Mouse (Mus musculus) thymus, adult 2 months (tissue): ENCODE measurements around the gene Lrch1. TPM values are rescaled to one million over a fixed set of nuclear protein-coding genes. Genes with fewer than 3 reads are reported as not detected.

Experiments used
- DNase-seq: peaks from one replicate; pipeline ENCODE4 v3.0.0; 2021
- H3K27ac ChIP-seq: fragments of 200-500 bp; 2 replicates; pipeline ENCODE4 v1.5.1; 2012; ENCODE audit warnings: low read length, control low read depth; ENCODE audit not compliant: control insufficient read depth, insufficient read depth
- H3K27me3 ChIP-seq: fragments of 200-500 bp; 2 replicates; pipeline ENCODE4 v1.6.1; 2012; ENCODE audit warnings: mild to moderate bottlenecking, low read length, moderate library complexity, mixed read lengths; ENCODE audit not compliant: control insufficient read depth, insufficient read depth
- H3K36me3 ChIP-seq: fragments of 200-500 bp; 2 replicates; pipeline ENCODE4 v1.6.1; 2012; ENCODE audit warnings: mild to moderate bottlenecking, low read length, moderate library complexity; ENCODE audit not compliant: control insufficient read depth, insufficient read depth
- H3K4me1 ChIP-seq: fragments of 200-500 bp; replicated peaks from 2 replicates; pipeline ENCODE4 v1.6.1; 2012; ENCODE audit warnings: low read length; ENCODE audit not compliant: control insufficient read depth, insufficient read depth
- H3K4me3 ChIP-seq: fragments of 200-500 bp; 2 replicates; pipeline ENCODE4 v1.5.1; 2012; ENCODE audit warnings: mild to moderate bottlenecking, low read length, control low read depth, moderate library complexity; ENCODE audit not compliant: control insufficient read depth, insufficient read depth
- CTCF ChIP-seq: fragments of 200-500 bp; IDR thresholded peaks from 2 replicates; pipeline ENCODE4 v1.5.1; 2012; ENCODE audit warnings: mild to moderate bottlenecking, control low read depth, low read length, moderate library complexity, borderline replicate concordance; ENCODE audit not compliant: control insufficient read depth, poor library complexity, insufficient read depth; ENCODE audit errors: extremely low read depth
- POLR2A ChIP-seq: fragments of 200-500 bp; IDR thresholded peaks from 2 replicates; pipeline ENCODE4 v1.6.1; 2012; ENCODE audit warnings: mild to moderate bottlenecking, low read length, control low read depth, moderate library complexity; ENCODE audit not compliant: control insufficient read depth, poor library complexity, insufficient read depth; ENCODE audit errors: extremely low read depth
- WGBS: fragments of 180-500 bp; shearing (Covaris S2); methylation state at CpG from one replicate; pipeline ENCODE4 v1.1.7; 2018; 5-methylcytosine and 5-hydroxymethylcytosine counted together
- polyA plus RNA-seq: library from polyadenylated mRNA; depleted of rRNA; stranded (reverse); fragments of >200 nt; gene quantifications from 2 replicates; pipeline ENCODE4 v1.2.3, GENCODE M21; 2012

The Lrch1 gene
- polyA plus RNA-seq, 1 experiment: 27.5 TPM

DNA sequence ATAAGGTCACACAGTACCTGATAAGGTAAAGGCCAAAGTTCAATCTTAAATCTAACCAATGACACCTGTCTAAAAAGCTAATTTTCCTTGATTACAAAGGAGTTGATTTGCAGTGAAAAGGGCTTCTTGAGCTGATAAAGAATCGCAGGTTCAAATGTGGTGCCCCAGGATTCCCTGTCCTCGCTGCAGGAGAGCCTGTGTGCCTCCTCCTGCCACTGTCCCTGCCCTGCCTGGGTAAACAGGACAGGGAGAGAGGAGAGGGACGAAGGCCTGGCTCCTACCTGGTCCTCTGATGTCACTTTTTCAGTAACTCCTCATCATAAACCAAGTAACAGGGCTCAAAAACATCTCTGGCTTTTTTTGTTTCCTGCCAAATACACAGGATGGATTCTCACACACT, 106.4 kb downstream of the Lrch1 start:
- DNase-seq: no peak
- Histone ChIP-seq H3K36me3 (no peaks in the 10 kb centered on the region), H3K27ac (no peak overlapping the region), H3K4me1 (peaks cover 3% of the 10 kb centered on the region), H3K4me3 (no peak overlapping the region), H3K27me3 (no peaks in the 10 kb centered on the region)
- WGBS: 94% methylated on average over 3 of the region's 3 CpGs
- no peak for TF ChIP-seq POLR2A
- TF ChIP-seq CTCF: no peak

DNA sequence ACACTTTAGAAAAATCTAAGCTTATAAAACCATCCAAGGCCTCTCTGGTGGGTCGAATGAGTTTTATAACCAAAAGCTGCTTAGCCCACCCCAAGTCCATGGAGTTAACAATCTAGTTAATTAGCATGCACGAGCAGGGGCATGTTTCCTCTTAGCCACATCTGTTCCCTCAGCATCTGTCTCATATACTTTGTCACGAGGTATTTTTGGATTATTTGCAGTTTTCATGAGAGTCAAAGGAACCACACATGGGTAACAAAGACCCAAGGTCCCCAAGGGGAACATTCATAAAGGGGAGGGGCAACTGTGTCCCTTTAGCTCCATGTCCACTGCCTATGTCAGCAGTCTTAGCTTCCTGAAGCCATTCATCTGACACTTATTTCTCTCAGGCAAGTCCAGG, 106.9 kb downstream of the Lrch1 start:
- 70% methylated on average over 3 of the region's 3 CpGs for WGBS

DNA sequence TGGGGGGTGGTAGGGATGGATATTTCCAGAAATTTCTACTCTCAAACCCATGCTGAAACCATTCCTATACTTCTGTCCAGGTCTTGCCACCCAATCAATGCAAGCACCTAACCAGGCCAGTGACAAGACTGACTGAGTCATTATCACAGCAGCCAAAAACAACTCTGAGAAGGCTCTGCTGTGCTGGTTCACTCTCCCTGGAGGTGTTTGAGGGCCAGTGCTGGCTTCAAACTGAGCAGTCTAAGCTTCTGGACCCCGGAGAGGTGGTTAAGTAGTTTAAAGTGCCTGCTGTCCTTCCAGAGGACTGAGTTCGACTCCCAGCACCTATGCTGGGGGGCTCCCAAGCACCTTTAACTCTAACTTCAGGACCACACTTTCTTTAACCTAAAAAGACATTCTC, 107.3 kb downstream of the Lrch1 start:
- Histone ChIP-seq H3K4me3 (no peak overlapping the region), H3K27ac (no peak overlapping the region), H3K4me1 (no peaks in the 10 kb centered on the region), H3K27me3 (no peaks in the 10 kb centered on the region), H3K36me3 (no peaks in the 10 kb centered on the region)
- no peak for DNase-seq
- 88% methylated on average over 2 of the region's 2 CpGs for WGBS
- no peak for TF ChIP-seq CTCF
- TF ChIP-seq POLR2A: no peak

More for the DNA sequence above, 106.9 kb downstream of the Lrch1 start:
- Histone ChIP-seq H3K4me3 (no peak overlapping the region), H3K4me1 (peaks cover 3% of the 10 kb centered on the region), H3K27me3 (no peaks in the 10 kb centered on the region), H3K27ac (no peak overlapping the region), H3K36me3 (no peaks in the 10 kb centered on the region)
- no peak for DNase-seq
- TF ChIP-seq POLR2A (no peak), CTCF (no peak)

DNA sequence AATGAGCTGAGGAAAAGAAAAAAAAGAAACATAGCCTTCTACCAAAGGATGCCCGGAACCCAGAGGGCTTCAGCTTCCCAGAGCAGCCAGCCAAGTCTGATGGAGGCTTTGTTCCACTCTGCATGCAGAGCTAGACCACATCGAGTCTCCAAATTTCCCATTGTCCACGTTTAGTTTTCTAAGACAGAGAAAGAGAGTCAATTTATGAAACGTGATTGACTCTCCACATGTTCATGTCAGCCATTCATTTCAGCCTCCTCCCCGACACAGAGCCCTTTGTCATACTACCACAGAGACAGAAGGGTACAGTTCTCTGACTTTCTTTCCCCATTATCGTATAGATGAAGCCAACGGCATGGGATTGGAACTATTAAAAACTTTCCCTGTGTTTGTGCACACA, 108.9 kb downstream of the Lrch1 start:
- H3K4me1 ChIP-seq: peaks cover 12% of the 10 kb centered on the region
- no peaks in the 10 kb centered on the region for H3K36me3 ChIP-seq
- WGBS: 97% methylated on average over 7 of the region's 7 CpGs
- TF ChIP-seq POLR2A (no peak), CTCF (no peak)
- H3K27ac ChIP-seq: no peak overlapping the region
- H3K4me3 ChIP-seq: no peak overlapping the region
- DNase-seq: no peak
- no peaks in the 10 kb centered on the region for H3K27me3 ChIP-seq

DNA sequence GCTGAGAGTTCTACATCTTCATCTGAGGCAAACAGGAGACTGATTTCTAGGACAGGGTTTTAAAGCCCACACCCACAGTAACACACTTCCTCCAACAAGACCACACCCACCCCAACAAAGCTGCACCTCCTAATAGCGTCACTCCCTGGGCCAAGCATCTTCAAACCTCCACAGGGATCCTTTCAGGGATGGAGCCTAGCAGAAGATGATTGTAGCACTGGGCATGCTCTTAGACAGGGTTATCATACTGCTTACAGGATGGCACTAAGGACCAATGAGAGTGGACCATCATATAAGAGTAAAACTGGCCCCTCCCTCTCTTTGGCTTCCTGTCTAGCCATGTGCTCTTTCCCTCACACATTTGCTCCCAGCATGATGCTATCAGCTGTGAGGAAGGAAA, 112.7 kb downstream of the Lrch1 start:
- H3K27ac ChIP-seq: peak overlapping the region; percentile 22; the same call in 1 of the 2 replicates
- H3K4me3 ChIP-seq: no peak overlapping the region
- WGBS: 33% methylated on average over 1 of the region's 1 CpGs
- no peaks in the 10 kb centered on the region for H3K27me3 ChIP-seq
- peaks cover 15% of the 10 kb centered on the region for H3K4me1 ChIP-seq
- TF ChIP-seq POLR2A (no peak), CTCF (no peak)
- H3K36me3 ChIP-seq: no peaks in the 10 kb centered on the region; the same call in 1 of the 2 replicates
- peak; percentile 29 for DNase-seq

DNA sequence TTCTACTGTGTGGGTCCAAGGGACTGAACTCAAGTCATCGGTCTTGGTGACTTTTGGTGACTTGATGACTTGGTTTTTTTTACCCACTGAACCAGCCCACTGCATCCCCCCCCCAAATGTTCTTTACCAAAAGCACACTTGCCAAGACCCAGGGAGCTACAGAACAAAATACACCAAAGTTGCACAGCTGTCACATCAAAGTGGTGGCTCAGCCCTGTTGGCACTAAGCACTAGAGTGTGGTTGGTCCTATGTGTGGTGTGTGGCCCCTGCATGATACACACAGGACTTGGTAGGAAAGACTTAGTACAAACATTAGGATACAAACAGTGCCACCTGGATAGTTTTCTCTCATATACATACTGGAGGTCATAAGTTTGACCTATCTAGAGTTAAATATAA, 113.5 kb downstream of the Lrch1 start:
- Histone ChIP-seq H3K4me1 (peaks cover 15% of the 10 kb centered on the region), H3K27me3 (no peaks in the 10 kb centered on the region), H3K27ac (no peak overlapping the region), H3K36me3 (no peaks in the 10 kb centered on the region; the same call in 1 of the 2 replicates), H3K4me3 (no peak overlapping the region)
- TF ChIP-seq POLR2A (no peak), CTCF (no peak)
- 49% methylated on average over 1 of the region's 1 CpGs for WGBS
- DNase-seq: peak; percentile 30

- no peak overlapping the region for H3K27ac ChIP-seq
- no peak for DNase-seq
- TF ChIP-seq POLR2A (no peak), CTCF (no peak)
- H3K4me1 ChIP-seq: peaks cover 15% of the 10 kb centered on the region
- H3K36me3 ChIP-seq: no peaks in the 10 kb centered on the region; the same call in 1 of the 2 replicates
- H3K27me3 ChIP-seq: no peaks in the 10 kb centered on the region
- H3K4me3 ChIP-seq: no peak overlapping the region
- WGBS: 92% methylated on average over 5 of the region's 5 CpGs
Measured at GRCm38 (mm10) chr14:74831653-74832052, 116.0 kb downstream of the Lrch1 start.
